Mouse (Mus musculus): ENCODE results near the gene Ankrd10. TPM values are rescaled to one million over a fixed set of nuclear protein-coding genes. Genes with fewer than 3 reads are reported as not detected.

Gene Ankrd10
- polyA plus RNA-seq, 1 experiment from 2014 or later: 80.2 TPM

- 95% methylated on average over 9 of the region's 9 CpGs for WGBS
- Histone ChIP-seq H3K9ac (no peak overlapping the region), H3K4me2 (replicated peaks) (no peak overlapping the region), H3K4me1 (no peaks in the 10 kb centered on the region), H3K9me3 (replicated peaks) (0 out of 2 replicates have a peak, but pooled peaks cover 3% of the 10 kb centered on the region), H3K36me3 (peaks cover 54% of the 10 kb centered on the region), H3K27me3 (no peaks in the 10 kb centered on the region), H3K4me3 (replicated peaks) (no peak overlapping the region), H3K27ac (replicated peaks) (no peak overlapping the region)
- no peak for ATAC-seq (ENCODE audit: insufficient number of reproducible peaks, low FRiP score, low TSS enrichment, low read depth)
Measured at GRCm38 (mm10) chr8:11608848-11609247, 26.7 kb downstream of the Ankrd10 start.

DNA sequence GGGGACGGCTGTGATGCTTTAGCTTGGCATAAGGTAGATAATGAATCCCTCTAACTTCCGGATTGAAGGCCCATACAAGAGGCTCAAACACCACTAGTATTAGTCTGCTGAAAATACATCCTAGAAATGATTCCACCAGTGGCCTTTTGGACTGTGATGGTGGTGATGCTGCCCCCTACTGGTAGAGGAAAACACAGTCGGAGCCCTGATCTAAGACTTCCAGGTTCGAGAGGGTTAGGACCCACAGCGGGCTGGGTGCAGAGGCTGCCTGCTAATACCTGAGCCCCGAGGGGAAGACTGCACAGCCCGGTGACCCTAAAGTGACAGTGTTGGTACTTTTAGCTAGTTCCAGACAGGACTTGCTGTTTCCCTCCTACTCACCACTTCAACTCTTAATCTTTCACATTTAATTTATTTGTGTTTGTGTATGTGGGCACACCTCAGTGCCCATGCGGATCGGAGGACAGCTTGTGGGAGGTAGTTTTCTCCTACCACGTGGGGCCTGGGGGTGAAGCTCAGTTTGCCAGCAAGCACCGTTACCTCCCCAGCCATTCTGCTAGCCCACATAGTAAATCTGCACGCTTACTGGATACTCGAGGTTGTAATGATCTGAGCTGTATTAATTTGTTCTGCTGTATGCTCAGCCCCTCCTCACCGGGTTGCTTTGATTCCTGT is 33.4 kb downstream of the Ankrd10 start:
- 32% methylated on average over 14 of the region's 14 CpGs for WGBS
- Histone ChIP-seq H3K27ac (replicated peaks) (no peak overlapping the region), H3K4me2 (replicated peaks) (no peak overlapping the region), H3K4me1 (no peaks in the 10 kb centered on the region), H3K9ac (no peak overlapping the region), H3K36me3 (peaks cover 2% of the 10 kb centered on the region; the same call in 1 of the 2 replicates), H3K4me3 (replicated peaks) (no peak overlapping the region), H3K27me3 (no peaks in the 10 kb centered on the region), H3K9me3 (replicated peaks) (0 out of 2 replicates have a peak, but pooled peaks cover 3% of the 10 kb centered on the region)
- ATAC-seq (ENCODE audit: insufficient number of reproducible peaks, low FRiP score, low TSS enrichment, low read depth): peak; percentile 63; the same call in 1 of the 2 replicates

GRCm38 (mm10) chr8:11600301-11600951 is 35.1 kb downstream of the Ankrd10 start:
- no peaks in the 10 kb centered on the region for H3K36me3 ChIP-seq
- H3K9me3 ChIP-seq (replicated peaks): no peaks in the 10 kb centered on the region
- H3K27ac ChIP-seq (replicated peaks): no peak overlapping the region
- ATAC-seq (ENCODE audit: insufficient number of reproducible peaks, low FRiP score, low TSS enrichment, low read depth): no peak
- whole genome bisulfite sequencing: 87% methylated on average over 5 of the region's 5 CpGs
- H3K27me3 ChIP-seq: no peaks in the 10 kb centered on the region
- no peak overlapping the region for H3K9ac ChIP-seq
- H3K4me2 ChIP-seq (replicated peaks): no peak overlapping the region
- H3K4me1 ChIP-seq: no peaks in the 10 kb centered on the region
- H3K4me3 ChIP-seq (replicated peaks): no peak overlapping the region

DNA sequence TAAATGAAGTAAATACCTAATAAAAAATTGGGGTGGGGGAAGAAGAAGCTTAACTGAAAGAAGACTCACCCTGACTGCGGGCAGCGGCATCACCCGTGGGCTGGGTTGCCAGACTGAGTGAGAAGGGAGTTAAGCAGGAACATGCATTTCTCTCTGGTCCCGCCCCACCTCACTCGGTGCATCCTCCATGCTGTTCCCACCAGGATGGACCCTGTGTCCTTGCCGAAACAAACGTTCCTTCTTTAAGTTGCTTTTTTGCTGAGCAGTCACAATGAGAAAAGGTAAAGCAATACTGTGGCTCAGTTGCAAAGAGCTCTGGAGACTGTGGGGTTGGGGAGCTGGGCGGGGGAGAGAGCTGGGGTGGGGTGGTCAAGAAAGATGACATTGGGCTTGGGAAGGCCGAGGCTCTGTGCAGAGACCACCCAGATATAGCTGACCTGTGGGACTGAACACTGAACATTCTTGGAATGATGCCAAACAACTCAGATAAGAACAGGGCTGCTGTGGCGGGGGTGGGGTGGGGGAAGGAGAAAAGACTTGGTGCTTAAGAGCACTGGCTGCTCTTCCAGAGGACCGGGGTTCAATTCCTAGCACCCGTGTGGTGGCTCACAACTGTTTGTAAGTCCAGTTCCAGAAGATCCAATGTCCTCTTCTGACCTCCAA is 42.2 kb downstream of the Ankrd10 start:
- no peak overlapping the region for H3K4me3 ChIP-seq (replicated peaks)
- 74% methylated on average over 12 of the region's 12 CpGs for WGBS
- ATAC-seq (ENCODE audit: insufficient number of reproducible peaks, low FRiP score, low TSS enrichment, low read depth): no peak

GRCm38 (mm10) chr8:11592296-11592695 is 43.3 kb downstream of the Ankrd10 start:
- no peaks in the 10 kb centered on the region for H3K27me3 ChIP-seq
- no peak overlapping the region for H3K4me3 ChIP-seq (replicated peaks)
- WGBS: 40% methylated on average over 13 of the region's 13 CpGs
- peak overlapping the region; percentile 88 for H3K27ac ChIP-seq (replicated peaks)
- peak; percentile 35; the same call in 1 of the 2 replicates for ATAC-seq (ENCODE audit: insufficient number of reproducible peaks, low FRiP score, low TSS enrichment, low read depth)
- H3K4me1 ChIP-seq: peaks cover 13% of the 10 kb centered on the region
- no peak overlapping the region for H3K9ac ChIP-seq
- peak overlapping the region; percentile 15 for H3K4me2 ChIP-seq (replicated peaks)
- H3K9me3 ChIP-seq (replicated peaks): no peaks in the 10 kb centered on the region
- H3K36me3 ChIP-seq: no peaks in the 10 kb centered on the region

More for the DNA sequence above, 42.2 kb downstream of the Ankrd10 start:
- no peaks in the 10 kb centered on the region for H3K36me3 ChIP-seq
- H3K4me2 ChIP-seq (replicated peaks): no peak overlapping the region
- no peak overlapping the region for H3K9ac ChIP-seq
- H3K27me3 ChIP-seq: no peaks in the 10 kb centered on the region
- no peak overlapping the region for H3K27ac ChIP-seq (replicated peaks)
- H3K9me3 ChIP-seq (replicated peaks): no peaks in the 10 kb centered on the region
- H3K4me1 ChIP-seq: peaks cover 13% of the 10 kb centered on the region

DNA sequence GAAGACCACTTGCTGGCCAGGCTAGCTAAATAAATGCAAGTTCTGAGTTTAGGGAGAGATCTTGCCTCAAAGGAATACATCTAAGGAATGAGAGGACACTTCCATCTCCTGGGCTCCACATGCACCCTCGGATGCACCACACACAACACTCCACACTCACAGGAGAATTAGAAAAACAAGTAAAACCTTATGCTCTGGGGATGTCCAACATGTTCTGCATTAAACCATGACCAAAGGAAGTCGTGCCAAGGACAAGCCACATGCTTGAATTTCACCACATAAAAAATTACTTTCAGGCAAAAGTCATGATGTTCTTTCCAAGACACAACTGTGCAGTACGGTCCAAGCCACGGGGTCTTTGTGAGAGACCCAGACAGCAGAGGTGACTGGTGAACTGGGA is 43.7 kb downstream of the Ankrd10 start:
- ATAC-seq (ENCODE audit: insufficient number of reproducible peaks, low FRiP score, low TSS enrichment, low read depth): peak; percentile 49; the same call in 1 of the 2 replicates
- Histone ChIP-seq H3K4me1 (peaks cover 13% of the 10 kb centered on the region), H3K9ac (no peak overlapping the region), H3K4me3 (replicated peaks) (no peak overlapping the region), H3K9me3 (replicated peaks) (no peaks in the 10 kb centered on the region), H3K27ac (replicated peaks) (peak overlapping the region; percentile 88), H3K4me2 (replicated peaks) (peak overlapping the region; percentile 15; the same call in 1 of the 2 replicates), H3K27me3 (no peaks in the 10 kb centered on the region), H3K36me3 (no peaks in the 10 kb centered on the region)
- 40% methylated on average over 4 of the region's 4 CpGs for WGBS

- WGBS: 38% methylated on average over 2 of the region's 2 CpGs
- Histone ChIP-seq H3K36me3 (no peaks in the 10 kb centered on the region), H3K4me3 (replicated peaks) (no peak overlapping the region), H3K9ac (no peak overlapping the region), H3K9me3 (replicated peaks) (no peaks in the 10 kb centered on the region), H3K4me2 (replicated peaks) (no peak overlapping the region), H3K27me3 (no peaks in the 10 kb centered on the region), H3K4me1 (peaks cover 13% of the 10 kb centered on the region), H3K27ac (replicated peaks) (peak overlapping the region; percentile 63; the same call in 1 of the 2 replicates)
- ATAC-seq (ENCODE audit: insufficient number of reproducible peaks, low FRiP score, low TSS enrichment, low read depth): no peak
Measured at GRCm38 (mm10) chr8:11586374-11586745, 49.2 kb downstream of the Ankrd10 start.

DNA sequence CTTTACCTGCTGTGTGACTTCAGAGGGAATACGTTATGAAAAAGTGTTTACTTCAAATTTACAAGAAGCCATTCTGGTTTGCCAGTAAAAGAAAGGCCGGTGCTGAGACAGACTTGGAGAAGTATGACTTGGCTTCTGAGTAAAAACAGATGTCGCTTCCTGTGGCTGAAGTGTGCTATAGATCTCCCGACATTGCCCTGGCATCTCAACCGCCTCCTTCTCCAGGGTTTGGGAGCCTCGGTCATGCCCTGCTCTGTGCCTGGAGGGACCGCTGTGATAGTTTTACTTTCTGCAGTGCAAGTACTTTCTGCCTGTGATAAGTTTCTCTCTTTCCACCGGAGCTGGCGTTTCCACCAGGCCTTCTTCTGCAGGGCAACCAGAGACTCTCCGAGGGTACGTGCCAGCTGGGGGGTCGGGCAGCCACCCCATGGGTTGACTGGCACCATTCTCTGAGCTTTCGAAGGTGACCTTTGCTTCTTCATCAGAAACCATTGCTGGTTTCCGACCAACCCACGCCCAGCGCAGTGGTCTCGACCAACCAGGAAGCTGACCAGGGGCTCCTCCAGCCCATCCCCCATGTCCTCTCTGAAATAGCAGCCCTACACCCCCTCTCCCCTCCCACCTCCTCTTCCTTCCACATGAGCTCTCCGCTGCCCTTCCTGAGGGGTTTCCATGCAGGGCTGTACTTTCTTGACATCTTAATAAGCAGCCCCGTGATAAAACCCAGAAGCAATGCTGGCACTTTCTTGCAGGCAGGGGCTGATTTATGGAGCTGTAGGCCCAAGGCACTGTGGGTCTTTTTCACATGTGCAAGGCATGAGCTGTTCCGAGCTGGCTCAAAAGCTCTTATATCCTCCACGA is 49.8 kb downstream of the Ankrd10 start:
- ATAC-seq (ENCODE audit: insufficient number of reproducible peaks, low FRiP score, low TSS enrichment, low read depth): peak; percentile 60; the same call in 1 of the 2 replicates
- H3K4me1 ChIP-seq: peaks cover 13% of the 10 kb centered on the region
- H3K4me2 ChIP-seq (replicated peaks): 0 out of 2 replicates have a peak overlapping the region, but pooled peaks have one; percentile 7
- no peaks in the 10 kb centered on the region for H3K9me3 ChIP-seq (replicated peaks)
- no peak overlapping the region for H3K4me3 ChIP-seq (replicated peaks)
- no peak overlapping the region for H3K9ac ChIP-seq
- no peaks in the 10 kb centered on the region for H3K36me3 ChIP-seq
- no peaks in the 10 kb centered on the region for H3K27me3 ChIP-seq
- WGBS: 51% methylated on average over 21 of the region's 21 CpGs
- H3K27ac ChIP-seq (replicated peaks): peak overlapping the region; percentile 63

- no peak overlapping the region for H3K4me3 ChIP-seq (replicated peaks)
- H3K9me3 ChIP-seq (replicated peaks): no peaks in the 10 kb centered on the region
- H3K27me3 ChIP-seq: no peaks in the 10 kb centered on the region
- no peak overlapping the region for H3K27ac ChIP-seq (replicated peaks)
- H3K9ac ChIP-seq: no peak overlapping the region
- 55% methylated on average over 16 of the region's 16 CpGs for WGBS
- no peak for ATAC-seq (ENCODE audit: insufficient number of reproducible peaks, low FRiP score, low TSS enrichment, low read depth)
- H3K4me1 ChIP-seq: peaks cover 17% of the 10 kb centered on the region
- H3K4me2 ChIP-seq (replicated peaks): no peak overlapping the region
- no peaks in the 10 kb centered on the region for H3K36me3 ChIP-seq
Measured at GRCm38 (mm10) chr8:11575604-11576384, 59.8 kb downstream of the Ankrd10 start.

- no peaks in the 10 kb centered on the region for H3K36me3 ChIP-seq
- ATAC-seq (ENCODE audit: insufficient number of reproducible peaks, low FRiP score, low TSS enrichment, low read depth): no peak
- 53% methylated on average over 9 of the region's 9 CpGs for WGBS
- no peak overlapping the region for H3K27ac ChIP-seq (replicated peaks)
- no peaks in the 10 kb centered on the region for H3K9me3 ChIP-seq (replicated peaks)
- H3K4me2 ChIP-seq (replicated peaks): no peak overlapping the region
- H3K4me3 ChIP-seq (replicated peaks): no peak overlapping the region
- no peak overlapping the region for H3K9ac ChIP-seq
- no peaks in the 10 kb centered on the region for H3K27me3 ChIP-seq
- H3K4me1 ChIP-seq: peaks cover 17% of the 10 kb centered on the region
Measured at GRCm38 (mm10) chr8:11574911-11575603, 60.5 kb downstream of the Ankrd10 start.

Measured in embryonic facial prominence, embryonic 15.5 days (tissue).